Mouse (Mus musculus): ENCODE data around the gene Znhit1. TPM values are rescaled to one million over a fixed set of nuclear protein-coding genes. Genes with fewer than 3 reads are reported as not detected.
A peak's percentile ranks its signal among the peaks of the same experiment; 100 is the strongest.

Gene Znhit1
- polyA plus RNA-seq, 1 experiment from 2014 or later, result 131 TPM

- WGBS, result 71% methylated on average over 7 of the region's 7 CpGs
- H3K9me3 ChIP-seq (ENCODE audit: control insufficient read depth, low read length), result no peaks in the 10 kb centered on the region
- no peak overlapping the region for H3K4me2 ChIP-seq (ENCODE audit: low read length)
Measured at GRCm38 (mm10) chr5:136939284-136939683, 48.5 kb downstream of the Znhit1 start.

GRCm38 (mm10) chr5:136937621-136938020 lies 50.2 kb downstream of the Znhit1 start:
- Histone ChIP-seq H3K4me2 (ENCODE audit: low read length) (no peak overlapping the region), H3K9me3 (ENCODE audit: control insufficient read depth, low read length) (no peaks in the 10 kb centered on the region), H3K9ac (replicated peaks; ENCODE audit: low read depth, low read length) (no peak overlapping the region), H3K4me1 (replicated peaks; ENCODE audit: control insufficient read depth, insufficient read depth, low read length) (no peaks in the 10 kb centered on the region), H3K27ac (ENCODE audit: low read length) (no peak overlapping the region), H3K27me3 (replicated peaks; ENCODE audit: control insufficient read depth, insufficient read depth, low read length) (no peaks in the 10 kb centered on the region), H3K4me3 (replicated peaks; ENCODE audit: low read length) (no peak overlapping the region), H3K36me3 (ENCODE audit: control insufficient read depth, insufficient read depth) (no peaks in the 10 kb centered on the region)
- ATAC-seq, result no peak
- 87% methylated on average over 5 of the region's 5 CpGs for WGBS

More at GRCm38 (mm10) chr5:136939284-136939683, 48.5 kb downstream of the Znhit1 start:
- H3K4me3 ChIP-seq (replicated peaks; ENCODE audit: low read length), result no peak overlapping the region
- no peak overlapping the region for H3K9ac ChIP-seq (replicated peaks; ENCODE audit: low read depth, low read length)
- no peak overlapping the region for H3K27ac ChIP-seq (ENCODE audit: low read length)
- no peaks in the 10 kb centered on the region for H3K27me3 ChIP-seq (replicated peaks; ENCODE audit: control insufficient read depth, insufficient read depth, low read length)
- H3K36me3 ChIP-seq (ENCODE audit: control insufficient read depth, insufficient read depth), result no peaks in the 10 kb centered on the region
- no peaks in the 10 kb centered on the region for H3K4me1 ChIP-seq (replicated peaks; ENCODE audit: control insufficient read depth, insufficient read depth, low read length)
- ATAC-seq, result no peak

DNA sequence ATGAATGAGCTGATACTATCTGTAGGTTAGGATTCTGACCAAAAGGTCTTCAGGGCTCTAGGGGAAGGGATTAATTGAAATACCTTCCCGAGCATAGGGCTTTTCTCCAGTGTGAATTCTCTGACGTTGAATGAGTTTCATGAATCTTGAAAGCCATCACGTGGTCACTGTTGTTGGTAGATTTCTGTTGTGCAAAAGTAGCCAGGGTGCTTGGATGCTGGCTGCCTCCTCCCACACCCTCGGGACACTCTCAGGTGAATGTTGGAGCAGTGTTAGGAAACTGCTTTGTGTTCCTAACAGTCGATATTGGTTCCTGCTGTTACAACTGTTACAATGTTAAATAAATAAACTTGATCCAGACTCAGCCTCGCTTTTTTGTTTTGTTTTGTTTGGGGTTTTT lies 51.1 kb downstream of the Znhit1 start:
- Histone ChIP-seq H3K9ac (replicated peaks; ENCODE audit: low read depth, low read length) (no peak overlapping the region), H3K4me1 (replicated peaks; ENCODE audit: control insufficient read depth, insufficient read depth, low read length) (no peaks in the 10 kb centered on the region), H3K4me2 (ENCODE audit: low read length) (no peak overlapping the region), H3K4me3 (replicated peaks; ENCODE audit: low read length) (no peak overlapping the region), H3K36me3 (ENCODE audit: control insufficient read depth, insufficient read depth) (no peaks in the 10 kb centered on the region), H3K9me3 (ENCODE audit: control insufficient read depth, low read length) (no peaks in the 10 kb centered on the region), H3K27ac (ENCODE audit: low read length) (no peak overlapping the region), H3K27me3 (replicated peaks; ENCODE audit: control insufficient read depth, insufficient read depth, low read length) (no peaks in the 10 kb centered on the region)
- WGBS, result 86% methylated on average over 6 of the region's 6 CpGs
- no peak for ATAC-seq

- WGBS, result 71% methylated on average over 7 of the region's 7 CpGs
- no peak overlapping the region for H3K4me3 ChIP-seq (replicated peaks; ENCODE audit: low read length)
- no peaks in the 10 kb centered on the region for H3K27me3 ChIP-seq (replicated peaks; ENCODE audit: control insufficient read depth, insufficient read depth, low read length)
- H3K4me2 ChIP-seq (ENCODE audit: low read length), result no peak overlapping the region
- no peaks in the 10 kb centered on the region for H3K9me3 ChIP-seq (ENCODE audit: control insufficient read depth, low read length)
- no peaks in the 10 kb centered on the region for H3K4me1 ChIP-seq (replicated peaks; ENCODE audit: control insufficient read depth, insufficient read depth, low read length)
- no peaks in the 10 kb centered on the region for H3K36me3 ChIP-seq (ENCODE audit: control insufficient read depth, insufficient read depth)
- no peak overlapping the region for H3K27ac ChIP-seq (ENCODE audit: low read length)
- no peak overlapping the region for H3K9ac ChIP-seq (replicated peaks; ENCODE audit: low read depth, low read length)
- no peak for ATAC-seq
Measured at GRCm38 (mm10) chr5:136935905-136936695, 51.7 kb downstream of the Znhit1 start.

DNA sequence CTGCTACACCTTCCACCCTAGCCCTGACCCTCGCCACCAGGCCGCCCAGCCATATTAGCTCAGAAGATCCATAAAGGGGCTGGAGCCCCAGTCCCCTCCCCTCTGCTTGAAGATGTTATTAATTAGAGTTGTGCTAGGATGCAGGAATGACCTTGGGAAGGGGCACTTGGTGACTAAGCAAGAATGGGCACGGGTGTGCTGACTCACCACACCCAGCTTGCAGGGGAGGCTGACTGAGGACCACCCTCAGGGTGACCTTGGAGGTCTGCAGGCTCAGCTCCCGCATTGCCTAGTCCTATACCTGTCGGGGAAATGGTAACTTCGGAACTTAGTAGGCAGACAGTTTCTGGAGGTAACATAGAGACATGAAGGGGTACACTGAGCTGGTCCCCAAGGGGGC lies 53.9 kb downstream of the Znhit1 start:
- H3K9me3 ChIP-seq (ENCODE audit: control insufficient read depth, low read length), result no peaks in the 10 kb centered on the region
- H3K4me2 ChIP-seq (ENCODE audit: low read length), result no peak overlapping the region
- no peaks in the 10 kb centered on the region for H3K36me3 ChIP-seq (ENCODE audit: control insufficient read depth, insufficient read depth)
- H3K4me3 ChIP-seq (replicated peaks; ENCODE audit: low read length), result no peak overlapping the region
- WGBS, result 91% methylated on average over 6 of the region's 6 CpGs
- no peak overlapping the region for H3K9ac ChIP-seq (replicated peaks; ENCODE audit: low read depth, low read length)
- ATAC-seq, result no peak
- 0 out of 2 replicates have a peak, but pooled peaks cover 2% of the 10 kb centered on the region for H3K4me1 ChIP-seq (replicated peaks; ENCODE audit: control insufficient read depth, insufficient read depth, low read length)
- no peak overlapping the region for H3K27ac ChIP-seq (ENCODE audit: low read length)
- no peaks in the 10 kb centered on the region for H3K27me3 ChIP-seq (replicated peaks; ENCODE audit: control insufficient read depth, insufficient read depth, low read length)

DNA sequence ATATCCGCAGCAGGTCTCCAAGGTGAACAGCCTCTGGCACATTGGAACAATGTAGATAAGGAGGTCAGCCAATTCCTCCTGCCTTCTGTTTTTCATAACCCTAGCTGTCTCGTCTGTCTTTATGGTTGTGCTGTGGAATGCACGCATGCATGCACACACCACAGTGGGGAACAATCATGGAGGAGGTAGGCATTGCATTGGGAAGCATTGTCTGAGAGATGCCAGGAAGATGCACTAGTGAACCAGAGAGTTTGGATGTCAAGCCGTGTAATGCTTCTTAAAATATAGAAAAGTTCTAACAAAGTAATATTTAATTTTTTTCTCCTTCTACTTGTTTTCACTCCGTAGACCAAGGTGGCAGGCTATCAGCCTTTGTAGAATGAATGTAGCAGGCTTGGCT lies 54.9 kb downstream of the Znhit1 start:
- Histone ChIP-seq H3K36me3 (ENCODE audit: control insufficient read depth, insufficient read depth) (no peaks in the 10 kb centered on the region), H3K27me3 (replicated peaks; ENCODE audit: control insufficient read depth, insufficient read depth, low read length) (no peaks in the 10 kb centered on the region), H3K27ac (ENCODE audit: low read length) (no peak overlapping the region), H3K4me2 (ENCODE audit: low read length) (no peak overlapping the region), H3K9ac (replicated peaks; ENCODE audit: low read depth, low read length) (no peak overlapping the region), H3K4me1 (replicated peaks; ENCODE audit: control insufficient read depth, insufficient read depth, low read length) (0 out of 2 replicates have a peak, but pooled peaks cover 2% of the 10 kb centered on the region), H3K4me3 (replicated peaks; ENCODE audit: low read length) (no peak overlapping the region), H3K9me3 (ENCODE audit: control insufficient read depth, low read length) (no peaks in the 10 kb centered on the region)
- WGBS, result 87% methylated on average over 5 of the region's 5 CpGs
- no peak for ATAC-seq

MicroRNA genes within 50 kb of the gene (microRNA counts, 519-probe panel; counts per million panel counts)
- microRNA mmu-miR-702, result not detected

Small RNA genes within 50 kb of the gene (microRNA-seq; reads per million reads assigned to microRNA genes)
- 92.9 reads per million, percentile 54 among the genes with 10 or more reads in this experiment for gene Mir702

Other genes with a start within 250 kb of the Znhit1 start
- gene Col26a1, start 104.8 kb downstream of the Znhit1 start, polyA plus RNA-seq (2015; fragmentation: Nextera tagmentation; extraction: Ambion mirVana), result 13.9 and 16.7 TPM in 2 replicates
- 112 and 114 TPM in 2 replicates for gene Ift22, start 79.9 kb downstream of the Znhit1 start, polyA plus RNA-seq (2015; fragmentation: Nextera tagmentation; extraction: Ambion mirVana)
- 292 and 326 TPM in 2 replicates for gene Fis1, start 34.7 kb downstream of the Znhit1 start, polyA plus RNA-seq (2015; fragmentation: Nextera tagmentation; extraction: Ambion mirVana)
- 0.21 and 0.58 TPM in 2 replicates for gene Cldn15, start 21.4 kb downstream of the Znhit1 start, polyA plus RNA-seq (2015; fragmentation: Nextera tagmentation; extraction: Ambion mirVana)
- gene Plod3, start 1.0 kb downstream of the Znhit1 start, polyA plus RNA-seq (2015; fragmentation: Nextera tagmentation; extraction: Ambion mirVana), result 31.6 and 36.5 TPM in 2 replicates
- 3.9 and 4.3 TPM in 2 replicates for gene Vgf, start 38.4 kb upstream of the Znhit1 start, polyA plus RNA-seq (2015; fragmentation: Nextera tagmentation; extraction: Ambion mirVana)
- gene Ap1s1, start 58.1 kb upstream of the Znhit1 start, polyA plus RNA-seq (2015; fragmentation: Nextera tagmentation; extraction: Ambion mirVana), result 252 and 272 TPM in 2 replicates
- gene Serpine1, start 84.2 kb upstream of the Znhit1 start, polyA plus RNA-seq (2015; fragmentation: Nextera tagmentation; extraction: Ambion mirVana), result 0.11 and 0.15 TPM in 2 replicates
- 2.6 and 3.5 TPM in 2 replicates for gene Trim56, start 128.2 kb upstream of the Znhit1 start, polyA plus RNA-seq (2015; fragmentation: Nextera tagmentation; extraction: Ambion mirVana)
- not detected in 2 replicates for gene Muc3, start 161.3 kb upstream of the Znhit1 start, polyA plus RNA-seq (2015; fragmentation: Nextera tagmentation; extraction: Ambion mirVana)
- 0.17 TPM in 1 of 2 replicates, not detected in the other for gene Muc3a, start 224.4 kb upstream of the Znhit1 start, polyA plus RNA-seq (2015; fragmentation: Nextera tagmentation; extraction: Ambion mirVana)